Mouse (Mus musculus) intestine, embryonic 15.5 days (tissue): ENCODE results near the gene Ppm1e. TPM values are rescaled to one million over a fixed set of nuclear protein-coding genes. Genes with fewer than 3 reads are reported as not detected.

Experiments used
- polyA plus RNA-seq: library from polyadenylated mRNA; unstranded; fragments of >200 nt; fragmentation: Nextera tagmentation; extraction: Ambion mirVana; gene quantifications from 2 replicates; pipeline ENCODE4 v1.2.1, GENCODE M21; 2015

The Ppm1e gene
- polyA plus RNA-seq, 1 experiment from 2014 or later, result 2.7 TPM

Other genes starting within 250 kb of the Ppm1e start
- gene Ska2, start 249.8 kb downstream of the Ppm1e start, polyA plus RNA-seq, result 41.2 and 46.6 TPM in 2 replicates
- gene Trim37, start 231.9 kb downstream of the Ppm1e start, polyA plus RNA-seq, result 24.5 and 26.4 TPM in 2 replicates
- gene Rad51c, start 45.9 kb upstream of the Ppm1e start, polyA plus RNA-seq, result 6.3 and 7.0 TPM in 2 replicates
- gene Tex14, start 46.0 kb upstream of the Ppm1e start, polyA plus RNA-seq, result 0.37 and 0.96 TPM in 2 replicates
- gene Gm11492, start 207.6 kb upstream of the Ppm1e start, polyA plus RNA-seq, result not detected in 2 replicates
- 24.9 and 25.0 TPM in 2 replicates for gene Sept4, start 209.9 kb upstream of the Ppm1e start, polyA plus RNA-seq
- 26.9 and 27.6 TPM in 2 replicates for gene Mtmr4, start 233.1 kb upstream of the Ppm1e start, polyA plus RNA-seq